Mouse (Mus musculus): ENCODE data around the gene Polq.

DNA sequence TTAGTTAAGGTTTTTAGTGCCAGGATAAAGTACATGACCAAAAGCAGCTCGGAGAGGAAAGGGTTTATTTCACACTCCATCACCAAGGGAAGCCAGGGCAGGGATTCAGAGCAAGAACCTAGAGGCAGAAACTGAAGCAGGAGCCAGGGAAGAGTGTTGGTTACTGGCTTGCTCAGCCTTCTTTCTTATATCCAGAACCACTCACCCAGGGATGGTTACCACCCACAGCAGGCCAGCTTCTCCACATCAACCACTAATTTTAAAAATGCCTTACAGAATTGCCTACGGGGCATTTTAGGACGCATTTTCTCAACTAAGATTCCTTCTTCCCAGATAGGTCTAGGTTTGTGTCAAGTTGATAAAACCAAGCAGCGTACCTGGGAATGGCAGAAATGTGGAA lies 48.2 kb upstream of the Polq start:
- no peak for TF ChIP-seq GATA1 (IDR thresholded peaks at IDR 0.05; ENCODE audit: borderline replicate concordance, low read length)
- no peak for TF ChIP-seq FLI1 (IDR thresholded peaks at IDR 0.05; ENCODE audit: low read length)

Measured in megakaryocyte, embryonic 14.5 days (primary cell).